Mouse (Mus musculus): Measurements from ENCODE around the gene Neu1. TPM values are rescaled to one million over a fixed set of nuclear protein-coding genes. Genes with fewer than 3 reads are reported as not detected.

Neu1 gene
- total and polyA plus RNA-seq, 3 experiments: 31.2 to 32.0 (median 31.9) TPM

DNA sequence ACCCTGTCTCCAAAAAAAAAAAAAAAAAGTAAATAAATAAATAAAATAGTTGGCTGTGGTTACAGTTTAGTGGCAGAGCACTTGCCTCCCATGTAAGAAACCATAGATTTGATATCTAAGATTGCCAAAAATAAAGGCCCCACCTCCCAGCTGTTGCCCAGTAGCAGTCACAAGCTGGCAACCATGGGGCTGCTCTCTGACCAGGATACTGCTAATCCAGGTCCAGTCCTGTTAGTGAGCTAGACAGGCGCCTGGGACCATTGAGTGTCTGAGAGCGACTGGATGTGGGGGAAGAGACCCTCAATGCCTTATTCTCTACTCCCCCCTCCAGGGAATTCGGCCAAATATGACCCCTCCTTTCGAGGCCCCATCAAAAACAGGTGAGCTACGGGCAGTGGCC is 14.7 kb upstream of the Neu1 start:
- Histone ChIP-seq H3K27me3 (replicated peaks) (no peaks in the 10 kb centered on the region), H3K4me1 (ENCODE audit: control insufficient read depth in 1 of 2, insufficient read depth in 2 of 2) (peaks cover 7 to 44% of the 10 kb centered on the region in 2 experiments; a peak in 3 of 4 replicates), H3K27ac (ENCODE audit: insufficient read depth, low read depth) (no peak overlapping the region), H3K4me3 (replicated peaks in 1 of 3; ENCODE audit: low read depth in 2 of 3, low read length in 2 of 3, poor library complexity in 1 of 3) (no peak overlapping the region), H3K9ac (ENCODE audit: insufficient read depth, low read depth) (no peak overlapping the region), H3K4me2 (ENCODE audit: insufficient read depth, low read depth, poor library complexity, severe bottlenecking) (no peak overlapping the region), H3K9me3 (replicated peaks; ENCODE audit: low read length) (no peaks in the 10 kb centered on the region), H3K36me3 (replicated peaks in 1 of 2; ENCODE audit: control insufficient read depth in 1 of 2, insufficient read depth in 1 of 2, low read length in 1 of 2) (peaks cover 26 to 31% of the 10 kb centered on the region in 2 experiments), H3K79me2 (replicated peaks; ENCODE audit: control insufficient read depth, extremely low read depth, insufficient read depth, poor library complexity, severe bottlenecking) (no peaks in the 10 kb centered on the region)
- dilution Hi-C loops (cut with MboI; ENCODE audit: extremely low pct_ligation_motif_present, extremely low pct_unique_long_range_greater_than_20kb, low sequenced_read_pairs): no loop called here
- DNase-seq (ENCODE audit: extremely low read depth): no peak
- in situ Hi-C loops (cut with MboI; ENCODE audit: low pct_ligation_motif_present, low pct_unique_long_range_greater_than_20kb, low sequenced_read_pairs): no loop called here
- no peak for TF ChIP-seq USF1 (IDR thresholded peaks at IDR 0.05; ENCODE audit: low read depth, low read length)
- TF ChIP-seq NELFE (IDR thresholded peaks at IDR 0.05; ENCODE audit: low read depth, low read length): no peak
- no peak for TF ChIP-seq POLR2A (IDR thresholded peaks at IDR 0.05; ENCODE audit: low read depth, low read length)
- no peak for TF ChIP-seq SMC3 (IDR thresholded peaks at IDR 0.05; ENCODE audit: low read depth, low read length)
- no peak for TF ChIP-seq E2F4 (IDR thresholded peaks at IDR 0.05; ENCODE audit: insufficient replicate concordance, low read depth, low read length)
- TF ChIP-seq MYC (IDR thresholded peaks at IDR 0.05; ENCODE audit: low read depth, low read length): no peak
- no peak for TF ChIP-seq MXI1 (IDR thresholded peaks at IDR 0.05; ENCODE audit: low read depth, low read length)
- no peak for TF ChIP-seq MAZ (IDR thresholded peaks at IDR 0.05; ENCODE audit: low read depth, low read length)
- no peak for TF ChIP-seq ZMIZ1 (IDR thresholded peaks at IDR 0.05; ENCODE audit: low read depth, low read length)
- TF ChIP-seq ZKSCAN1 (IDR thresholded peaks at IDR 0.05; ENCODE audit: borderline replicate concordance, low read depth, low read length): no peak

DNA sequence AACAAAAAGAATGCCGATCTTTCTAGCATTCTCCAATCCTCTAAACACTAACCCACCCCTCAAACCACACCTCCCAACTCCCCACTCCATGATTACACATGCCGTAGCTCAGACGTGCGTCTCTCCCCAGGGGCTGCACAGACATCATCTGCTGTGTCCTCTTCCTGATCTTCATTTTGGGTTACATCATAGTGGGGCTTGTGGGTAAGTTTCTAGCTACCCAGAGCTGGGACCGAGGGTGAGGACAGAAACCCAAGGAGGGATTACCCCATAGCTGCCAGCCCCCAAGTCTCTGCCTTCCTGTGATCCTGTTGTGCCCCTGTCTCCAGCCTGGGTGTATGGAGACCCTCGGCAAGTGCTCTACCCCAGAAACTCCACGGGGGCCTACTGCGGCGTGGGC is 13.9 kb upstream of the Neu1 start:
- TF ChIP-seq SIN3A (IDR thresholded peaks at IDR 0.05; ENCODE audit: low read length): no peak
- no peak for TF ChIP-seq NRF1 (IDR thresholded peaks at IDR 0.05; ENCODE audit: low read depth, low read length)
- no peak for TF ChIP-seq ZC3H11A (IDR thresholded peaks at IDR 0.05; ENCODE audit: low read depth, low read length)
- TF ChIP-seq USF2 (conservative IDR thresholded peaks at IDR 0.05; ENCODE audit: low read depth, low read length): no peak
- TF ChIP-seq CHD1 (IDR thresholded peaks at IDR 0.05; ENCODE audit: low read depth, low read length): no peak
- no peak for TF ChIP-seq UBTF (IDR thresholded peaks at IDR 0.05; ENCODE audit: low read depth, low read length)
- TF ChIP-seq JUN (IDR thresholded peaks at IDR 0.05; ENCODE audit: insufficient read depth, low read depth, low read length): no peak
- TF ChIP-seq POLR2AphosphoS2 (IDR thresholded peaks at IDR 0.05; ENCODE audit: low read depth, low read length): no peak
- TF ChIP-seq RCOR1 (conservative IDR thresholded peaks at IDR 0.05; ENCODE audit: low read depth, low read length): no peak
- no peak for TF ChIP-seq MAZ (IDR thresholded peaks at IDR 0.05; ENCODE audit: low read depth, low read length)
- TF ChIP-seq USF1 (IDR thresholded peaks at IDR 0.05; ENCODE audit: low read depth, low read length): no peak
- no peak for TF ChIP-seq HCFC1 (IDR thresholded peaks at IDR 0.05; ENCODE audit: low read depth, low read length)
- DNase-seq (ENCODE audit: extremely low read depth): no peak
- dilution Hi-C loops (cut with MboI; ENCODE audit: extremely low pct_ligation_motif_present, extremely low pct_unique_long_range_greater_than_20kb, low sequenced_read_pairs): no loop called here
- no peak overlapping the region for H3K4me2 ChIP-seq (ENCODE audit: insufficient read depth, low read depth, poor library complexity, severe bottlenecking)
- H3K4me1 ChIP-seq (ENCODE audit: control insufficient read depth in 1 of 2, insufficient read depth in 2 of 2): peaks cover 3 to 36% of the 10 kb centered on the region in 2 experiments; a peak in 3 of 4 replicates
- no peak overlapping the region for H3K27ac ChIP-seq (ENCODE audit: insufficient read depth, low read depth)
- no peaks in the 10 kb centered on the region for H3K79me2 ChIP-seq (replicated peaks; ENCODE audit: control insufficient read depth, extremely low read depth, insufficient read depth, poor library complexity, severe bottlenecking)
- no peak overlapping the region for H3K9ac ChIP-seq (ENCODE audit: insufficient read depth, low read depth)
- in situ Hi-C loops (cut with MboI; ENCODE audit: low pct_ligation_motif_present, low pct_unique_long_range_greater_than_20kb, low sequenced_read_pairs): no loop called here
- peaks cover 17 to 22% of the 10 kb centered on the region in 2 experiments for H3K36me3 ChIP-seq (replicated peaks in 1 of 2; ENCODE audit: control insufficient read depth in 1 of 2, insufficient read depth in 1 of 2, low read length in 1 of 2)
- H3K9me3 ChIP-seq (replicated peaks; ENCODE audit: low read length): no peaks in the 10 kb centered on the region
- no peak overlapping the region for H3K4me3 ChIP-seq (replicated peaks in 1 of 3; ENCODE audit: low read depth in 2 of 3, low read length in 2 of 3, poor library complexity in 1 of 3)
- no peaks in the 10 kb centered on the region for H3K27me3 ChIP-seq (replicated peaks)

All from CH12.LX (cell line).